Mouse (Mus musculus): ENCODE results near the gene Gm20388.

DNA sequence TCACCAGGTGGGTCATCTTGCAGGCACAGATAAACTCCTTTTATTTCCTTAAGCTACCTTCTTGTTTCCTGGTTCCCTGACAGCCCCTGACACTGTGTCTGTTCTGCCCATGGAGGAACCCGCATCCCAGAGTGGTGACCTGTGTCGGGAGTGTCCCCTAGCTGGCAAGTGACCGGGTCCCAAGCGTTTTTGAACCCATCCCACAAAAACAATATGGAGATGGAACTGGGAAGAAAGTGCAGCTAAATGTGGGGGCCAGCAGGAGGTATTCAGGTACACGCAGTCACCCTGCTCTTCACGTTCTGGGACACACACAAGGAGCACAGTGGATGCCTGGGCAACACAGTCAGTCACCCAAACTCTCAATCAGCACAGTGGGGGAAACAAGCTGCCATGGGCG, 2035.7 kb downstream of the Gm20388 start:
- no peak for TF ChIP-seq CTCF (IDR thresholded peaks at IDR 0.05; ENCODE audit: borderline replicate concordance, extremely low read depth, insufficient read depth, insufficient read length)
- TF ChIP-seq POLR2A (IDR thresholded peaks at IDR 0.05; ENCODE audit: borderline replicate concordance, extremely low read depth, insufficient read depth, insufficient read length, poor library complexity, severe bottlenecking), result no peak

All from brain, embryonic 14.5 days (tissue).